Mouse (Mus musculus) stomach, postnatal 0 days (tissue): Measurements from ENCODE around the gene Snrpg.

Source experiments
- CTCF ChIP-seq: IDR thresholded peaks from 2 replicates; pipeline ENCODE4 v1.5.1; 2016; ENCODE audit warnings: antibody characterized with exemption, low read depth, mild to moderate bottlenecking, moderate library complexity
- EP300 ChIP-seq: optimal IDR thresholded peaks from 2 replicates; pipeline ENCODE3; 2016; ENCODE audit warnings: antibody characterized with exemption

- no peak for TF ChIP-seq CTCF
- TF ChIP-seq EP300, result no peak
Measured at GRCm38 (mm10) chr6:86383370-86383769, 12.3 kb downstream of the Snrpg start.
